ENCODE assay signal across 8 mouse cellular contexts in the genomic region with DNA sequence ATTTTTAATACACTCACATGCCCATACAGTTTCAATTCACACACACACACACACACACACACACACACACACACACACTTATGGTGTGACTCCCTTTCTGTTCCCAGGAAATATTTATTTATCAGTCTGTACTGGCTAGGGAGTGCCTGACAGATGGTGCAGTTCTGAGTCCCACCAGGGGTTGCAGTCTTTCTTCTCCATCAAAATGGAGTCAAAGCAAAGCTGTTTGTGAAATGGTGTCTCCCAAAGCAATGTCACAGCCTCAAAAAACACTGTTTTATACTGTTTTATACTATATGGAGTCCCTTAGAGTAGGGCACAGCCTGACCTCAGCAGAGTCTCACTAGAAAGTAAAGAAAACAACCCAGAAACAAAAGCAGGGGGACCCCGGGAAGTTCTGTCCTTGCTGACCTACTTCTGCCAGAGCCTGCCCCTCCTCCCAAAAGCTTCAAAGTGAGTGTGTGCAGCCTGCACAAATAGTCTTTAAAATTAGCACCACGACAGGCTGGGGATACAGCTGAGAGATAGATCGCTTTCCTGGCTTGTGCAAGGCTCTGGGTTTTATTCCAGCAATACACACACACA. TPM values are rescaled to one million over a fixed set of nuclear protein-coding genes. Genes with fewer than 3 reads are reported as not detected.
DNase-seq lines count a peak whose midpoint lies in the region; ATAC-seq lines count a peak whose summit lies in the region.

No protein-coding gene starts in this region.

- H3K9ac ChIP-seq in heart, embryonic 11.5 days (ENCODE audit: low read depth, low read length) = peak overlapping the region; percentile 58
- no peak overlapping the region for H3K9ac ChIP-seq in neural tube, embryonic 14.5 days (replicated peaks; ENCODE audit: low read depth, low read length)

- no peak overlapping the region for H3K4me3 ChIP-seq in heart, embryonic 11.5 days (ENCODE audit: low read depth, low read length)
- H3K4me3 ChIP-seq in neural tube, embryonic 14.5 days (ENCODE audit: low read depth, low read length) = no peak overlapping the region

- H3K9me3 ChIP-seq in heart, embryonic 11.5 days (replicated peaks; ENCODE audit: control insufficient read depth, low read length) = no peaks in the 10 kb centered on the region
- H3K9me3 ChIP-seq in neural tube, embryonic 14.5 days (ENCODE audit: control insufficient read depth, low read length) = no peaks in the 10 kb centered on the region

- 11% methylated on average over 3 of the region's 3 CpGs for WGBS in heart, embryonic 11.5 days (ENCODE audit: insufficient replicate concordance)
- WGBS in neural tube, embryonic 14.5 days = 27% methylated on average over 3 of the region's 3 CpGs

- peak overlapping the region; percentile 98 for H3K27ac ChIP-seq in heart, embryonic 11.5 days (ENCODE audit: low read depth, low read length)
- peak overlapping the region; percentile 39 for H3K27ac ChIP-seq in neural tube, embryonic 14.5 days (ENCODE audit: low read depth, low read length)

- peak overlapping the region; percentile 31; the same call in 1 of the 2 replicates for H3K4me2 ChIP-seq in heart, embryonic 11.5 days
- H3K4me2 ChIP-seq in neural tube, embryonic 14.5 days (ENCODE audit: low read depth, low read length) = no peak overlapping the region

- no peak for ATAC-seq in CD4-positive, CD25-positive, alpha-beta regulatory T cell, adult 4 months
- ATAC-seq in heart, embryonic 11.5 days (replicated peaks; ENCODE audit: insufficient number of reproducible peaks, low FRiP score, low TSS enrichment) = no peak
- ATAC-seq in neural tube, embryonic 14.5 days (ENCODE audit: low read depth) = no peak; the same call in 1 of the 2 replicates

- H3K27me3 ChIP-seq in heart, embryonic 11.5 days (ENCODE audit: control insufficient read depth, insufficient read depth, low read length) = no peaks in the 10 kb centered on the region
- no peaks in the 10 kb centered on the region for H3K27me3 ChIP-seq in neural tube, embryonic 14.5 days (ENCODE audit: control insufficient read depth, insufficient read depth, low read length)

- H3K4me1 ChIP-seq in heart, embryonic 11.5 days (ENCODE audit: control insufficient read depth, insufficient read depth, low read length) = peaks cover 71% of the 10 kb centered on the region
- H3K4me1 ChIP-seq in neural tube, embryonic 14.5 days (ENCODE audit: control insufficient read depth, insufficient read depth, low read length) = no peaks in the 10 kb centered on the region

- DNase-seq in CD4-positive, CD25-positive, alpha-beta regulatory T cell, adult 2 months (ENCODE audit: low read depth, low spot score) = peak; percentile 42
- peak; percentile 62 to 82 for DNase-seq in right cerebral cortex, postnatal 10 days (ENCODE audit: low spot score in 2 of 2)
- no peak for DNase-seq in right cerebral cortex, postnatal 36 days (ENCODE audit: low spot score in 2 of 2)
- peak; percentile 60 to 66 for DNase-seq in layer of hippocampus, postnatal 10 days (ENCODE audit: low spot score in 2 of 2)
- DNase-seq in c-Kit-positive CD71-positive TER-119-positive erythroid progenitor cells, embryonic 14.5 days (ENCODE audit: low spot score) = no peak

- H3K36me3 ChIP-seq in heart, embryonic 11.5 days (ENCODE audit: control insufficient read depth, insufficient read depth, low read length) = no peaks in the 10 kb centered on the region
- H3K36me3 ChIP-seq in neural tube, embryonic 14.5 days (ENCODE audit: control insufficient read depth, insufficient read depth, low read length) = no peaks in the 10 kb centered on the region

RNA-seq across cellular contexts. Expression of a gene that starts 3.3 kb away (rescaled TPM):
- polyA plus RNA-seq in CD4-positive, CD25-positive, alpha-beta regulatory T cell, adult 4 months (2017; shearing (Covaris generic)) = 1,000 to 10,000 TPM; 1,098 to 1,582 TPM
- 31.4 and 32.1 TPM in 2 replicates for polyA plus RNA-seq in heart, embryonic 11.5 days (2014; fragmentation: Nextera tagmentation; extraction: Ambion mirVana)
- total RNA-seq in layer of hippocampus, postnatal 10 days (2021) = 1 to 10 TPM; 3.6 to 5.0 TPM
- 3.9 and 5.6 TPM in 2 replicates for polyA plus RNA-seq in neural tube, embryonic 14.5 days (2014; fragmentation: Nextera tagmentation; extraction: Ambion mirVana)

RNA-seq across cellular contexts. Expression of a gene that starts 15.7 kb away (rescaled TPM):
- polyA plus RNA-seq in CD4-positive, CD25-positive, alpha-beta regulatory T cell, adult 4 months (2017; shearing (Covaris generic)) = not detected
- 46.1 and 51.6 TPM in 2 replicates for polyA plus RNA-seq in heart, embryonic 11.5 days (2014; fragmentation: Nextera tagmentation; extraction: Ambion mirVana)
- not detected for total RNA-seq in layer of hippocampus, postnatal 10 days (2021)
- polyA plus RNA-seq in neural tube, embryonic 14.5 days (2014; fragmentation: Nextera tagmentation; extraction: Ambion mirVana) = 1.4 and 4.3 TPM in 2 replicates

RNA-seq across cellular contexts. Expression of a gene that starts 22.7 kb away (rescaled TPM):
- not detected for polyA plus RNA-seq in CD4-positive, CD25-positive, alpha-beta regulatory T cell, adult 4 months (2017; shearing (Covaris generic))
- polyA plus RNA-seq in heart, embryonic 11.5 days (2014; fragmentation: Nextera tagmentation; extraction: Ambion mirVana) = 0.26 and 0.31 TPM in 2 replicates
- total RNA-seq in layer of hippocampus, postnatal 10 days (2021) = not detected
- not detected in 2 replicates for polyA plus RNA-seq in neural tube, embryonic 14.5 days (2014; fragmentation: Nextera tagmentation; extraction: Ambion mirVana)

RNA-seq across cellular contexts. Expression of a gene that starts 41.3 kb away (rescaled TPM):
- polyA plus RNA-seq in CD4-positive, CD25-positive, alpha-beta regulatory T cell, adult 4 months (2017; shearing (Covaris generic)) = 1 to 10 TPM; 2.5 to 5.7 TPM
- polyA plus RNA-seq in heart, embryonic 11.5 days (2014; fragmentation: Nextera tagmentation; extraction: Ambion mirVana) = 16.0 and 16.3 TPM in 2 replicates
- total RNA-seq in layer of hippocampus, postnatal 10 days (2021) = under 1 TPM; 0.82 to 0.96 TPM
- 2.3 and 4.8 TPM in 2 replicates for polyA plus RNA-seq in neural tube, embryonic 14.5 days (2014; fragmentation: Nextera tagmentation; extraction: Ambion mirVana)

Comparison
In these comparisons a context has a peak if more than half of its experiments do, and no peak if none do; other contexts are left out.
1. DNase-seq: peak in CD4-positive, CD25-positive, alpha-beta regulatory T cell, adult 2 months (single experiment), right cerebral cortex, postnatal 10 days (2 of 2) and layer of hippocampus, postnatal 10 days (2 of 2); none in right cerebral cortex, postnatal 36 days (0 of 2) and c-Kit-positive CD71-positive TER-119-positive erythroid progenitor cells, embryonic 14.5 days (single experiment).
2. RNA of a gene that starts 3.3 kb away (polyA plus RNA-seq): 1,098 to 1,582 TPM in CD4-positive, CD25-positive, alpha-beta regulatory T cell, adult 4 months; 31.4 to 32.1 TPM in heart, embryonic 11.5 days and 3.9 to 5.6 TPM in neural tube, embryonic 14.5 days; every median in the first group is over 10 times any median in the second.